Mouse (Mus musculus) midbrain, embryonic 10.5 days (tissue): Measurements from ENCODE around the gene Mecom. TPM values are rescaled to one million over a fixed set of nuclear protein-coding genes. Genes with fewer than 3 reads are reported as not detected.

ENCODE experiments used
- DNase-seq: peaks from one replicate; pipeline ENCODE4 v3.0.0-alpha.2; 2017; ENCODE audit warnings: low spot score
- H3K27ac ChIP-seq: fragments of 300-500 bp; sonication (generic); replicated peaks from 2 replicates; pipeline ENCODE4 v1.5.1; 2016; ENCODE audit warnings: mild to moderate bottlenecking
- H3K27me3 ChIP-seq: fragments of 300-500 bp; sonication (generic); 2 replicates; pipeline ENCODE4 v1.6.1; 2016; ENCODE audit warnings: low read depth, mild to moderate bottlenecking; ENCODE audit not compliant: poor library complexity, severe bottlenecking
- H3K36me3 ChIP-seq: fragments of 300-500 bp; sonication (generic); 2 replicates; pipeline ENCODE4 v1.6.1; 2016; ENCODE audit warnings: mild to moderate bottlenecking, moderate library complexity
- H3K4me1 ChIP-seq: fragments of 300-500 bp; sonication (generic); 2 replicates; pipeline ENCODE4 v1.6.1; 2016
- H3K4me3 ChIP-seq: fragments of 300-500 bp; sonication (generic); 2 replicates; pipeline ENCODE4 v1.5.1; 2016; ENCODE audit warnings: mild to moderate bottlenecking, moderate library complexity
- H3K9me3 ChIP-seq: fragments of 300-500 bp; sonication (generic); replicated peaks from 2 replicates; pipeline ENCODE4 v1.6.1; 2016; ENCODE audit warnings: mild to moderate bottlenecking
- WGBS: fragments of 180-500 bp; shearing (Covaris S2); methylation state at CpG from one replicate; pipeline ENCODE4 v1.1.7; 2016; 5-methylcytosine and 5-hydroxymethylcytosine counted together
- polyA plus RNA-seq: library from polyadenylated mRNA; unstranded; fragments of >200 nt; fragmentation: Nextera tagmentation; extraction: Ambion mirVana; gene quantifications from 2 replicates; pipeline ENCODE4 v1.2.1, GENCODE M21; 2016

Mecom gene
- polyA plus RNA-seq, 1 experiment from 2014 or later: 22.6 TPM

GRCm38 (mm10) chr3:30277569-30277968 lies 270.2 kb downstream of the Mecom start:
- H3K9me3 ChIP-seq: no peaks in the 10 kb centered on the region
- H3K4me3 ChIP-seq: no peak overlapping the region
- H3K4me1 ChIP-seq: no peaks in the 10 kb centered on the region
- no peaks in the 10 kb centered on the region for H3K27me3 ChIP-seq
- DNase-seq: no peak
- no peak overlapping the region for H3K27ac ChIP-seq
- H3K36me3 ChIP-seq: no peaks in the 10 kb centered on the region
- WGBS: 88% methylated on average over 10 of the region's 10 CpGs

- Histone ChIP-seq H3K4me1 (no peaks in the 10 kb centered on the region), H3K27me3 (no peaks in the 10 kb centered on the region), H3K9me3 (no peaks in the 10 kb centered on the region), H3K4me3 (no peak overlapping the region), H3K27ac (no peak overlapping the region), H3K36me3 (no peaks in the 10 kb centered on the region)
- 91% methylated on average over 8 of the region's 8 CpGs for WGBS
- no peak for DNase-seq
Observed at GRCm38 (mm10) chr3:30276099-30276498, 271.7 kb downstream of the Mecom start.

GRCm38 (mm10) chr3:30269253-30269652 lies 278.6 kb downstream of the Mecom start:
- no peaks in the 10 kb centered on the region for H3K36me3 ChIP-seq
- no peak overlapping the region for H3K4me3 ChIP-seq
- no peaks in the 10 kb centered on the region for H3K4me1 ChIP-seq
- no peak overlapping the region for H3K27ac ChIP-seq
- no peaks in the 10 kb centered on the region for H3K9me3 ChIP-seq
- H3K27me3 ChIP-seq: no peaks in the 10 kb centered on the region
- 68% methylated on average over 3 of the region's 3 CpGs for WGBS
- no peak for DNase-seq

GRCm38 (mm10) chr3:30260945-30261344 lies 286.9 kb downstream of the Mecom start:
- H3K9me3 ChIP-seq: no peaks in the 10 kb centered on the region
- no peaks in the 10 kb centered on the region for H3K27me3 ChIP-seq
- H3K27ac ChIP-seq: 0 out of 2 replicates have a peak overlapping the region, but pooled peaks have one; percentile 7
- no peak for DNase-seq
- peaks cover 7% of the 10 kb centered on the region for H3K4me1 ChIP-seq
- 73% methylated on average over 4 of the region's 4 CpGs for WGBS
- no peak overlapping the region for H3K4me3 ChIP-seq
- H3K36me3 ChIP-seq: no peaks in the 10 kb centered on the region

- no peak for DNase-seq
- H3K9me3 ChIP-seq: no peaks in the 10 kb centered on the region
- no peaks in the 10 kb centered on the region for H3K36me3 ChIP-seq
- no peak overlapping the region for H3K27ac ChIP-seq
- no peaks in the 10 kb centered on the region for H3K27me3 ChIP-seq
- WGBS: 77% methylated on average over 10 of the region's 10 CpGs
- no peak overlapping the region for H3K4me3 ChIP-seq
- peaks cover 13% of the 10 kb centered on the region for H3K4me1 ChIP-seq
Observed at GRCm38 (mm10) chr3:30258421-30258820, 289.4 kb downstream of the Mecom start.

- Histone ChIP-seq H3K27me3 (no peaks in the 10 kb centered on the region), H3K4me1 (peaks cover 13% of the 10 kb centered on the region), H3K9me3 (no peaks in the 10 kb centered on the region), H3K4me3 (no peak overlapping the region), H3K27ac (no peak overlapping the region), H3K36me3 (no peaks in the 10 kb centered on the region)
- WGBS: 86% methylated on average over 5 of the region's 5 CpGs
- DNase-seq: no peak
Observed at GRCm38 (mm10) chr3:30257776-30258175, 290.0 kb downstream of the Mecom start.

- H3K9me3 ChIP-seq: no peaks in the 10 kb centered on the region
- WGBS: 81% methylated on average over 7 of the region's 7 CpGs
- H3K27me3 ChIP-seq: no peaks in the 10 kb centered on the region
- H3K36me3 ChIP-seq: no peaks in the 10 kb centered on the region
- peaks cover 13% of the 10 kb centered on the region for H3K4me1 ChIP-seq
- H3K27ac ChIP-seq: no peak overlapping the region
- no peak overlapping the region for H3K4me3 ChIP-seq
- no peak for DNase-seq
Observed at GRCm38 (mm10) chr3:30256896-30257295, 290.9 kb downstream of the Mecom start.

GRCm38 (mm10) chr3:30255828-30256227 lies 292.0 kb downstream of the Mecom start:
- H3K27me3 ChIP-seq: no peaks in the 10 kb centered on the region
- DNase-seq: no peak
- WGBS: 90% methylated on average over 5 of the region's 5 CpGs
- peaks cover 10% of the 10 kb centered on the region for H3K4me1 ChIP-seq
- no peak overlapping the region for H3K4me3 ChIP-seq
- no peak overlapping the region for H3K27ac ChIP-seq
- H3K9me3 ChIP-seq: no peaks in the 10 kb centered on the region
- H3K36me3 ChIP-seq: no peaks in the 10 kb centered on the region

- Histone ChIP-seq H3K27me3 (no peaks in the 10 kb centered on the region), H3K4me3 (no peak overlapping the region), H3K27ac (no peak overlapping the region), H3K36me3 (no peaks in the 10 kb centered on the region), H3K4me1 (peaks cover 9% of the 10 kb centered on the region), H3K9me3 (no peaks in the 10 kb centered on the region)
- DNase-seq: no peak
- WGBS: 69% methylated on average over 7 of the region's 7 CpGs
Observed at GRCm38 (mm10) chr3:30254451-30254850, 293.4 kb downstream of the Mecom start.

GRCm38 (mm10) chr3:30253714-30254113 lies 294.1 kb downstream of the Mecom start:
- DNase-seq: no peak
- H3K4me1 ChIP-seq: peaks cover 9% of the 10 kb centered on the region
- H3K36me3 ChIP-seq: no peaks in the 10 kb centered on the region
- no peaks in the 10 kb centered on the region for H3K9me3 ChIP-seq
- no peaks in the 10 kb centered on the region for H3K27me3 ChIP-seq
- 92% methylated on average over 5 of the region's 5 CpGs for WGBS
- no peak overlapping the region for H3K27ac ChIP-seq
- no peak overlapping the region for H3K4me3 ChIP-seq

- 89% methylated on average over 4 of the region's 4 CpGs for WGBS
- H3K27ac ChIP-seq: no peak overlapping the region
- H3K4me1 ChIP-seq: peaks cover 12% of the 10 kb centered on the region
- DNase-seq: no peak
- no peak overlapping the region for H3K4me3 ChIP-seq
- no peaks in the 10 kb centered on the region for H3K27me3 ChIP-seq
- H3K9me3 ChIP-seq: no peaks in the 10 kb centered on the region
- no peaks in the 10 kb centered on the region for H3K36me3 ChIP-seq
Observed at GRCm38 (mm10) chr3:30248656-30249384, 299.0 kb downstream of the Mecom start.

- H3K36me3 ChIP-seq: no peaks in the 10 kb centered on the region
- H3K4me3 ChIP-seq: no peak overlapping the region
- no peak overlapping the region for H3K27ac ChIP-seq
- 91% methylated on average over 5 of the region's 5 CpGs for WGBS
- H3K4me1 ChIP-seq: peaks cover 14% of the 10 kb centered on the region
- no peaks in the 10 kb centered on the region for H3K9me3 ChIP-seq
- DNase-seq: no peak
- H3K27me3 ChIP-seq: no peaks in the 10 kb centered on the region
Observed at GRCm38 (mm10) chr3:30247256-30247655, 300.6 kb downstream of the Mecom start.

- DNase-seq: no peak
- 90% methylated on average over 12 of the region's 12 CpGs for WGBS
- Histone ChIP-seq H3K27ac (no peak overlapping the region), H3K27me3 (no peaks in the 10 kb centered on the region), H3K4me3 (no peak overlapping the region), H3K4me1 (peaks cover 14% of the 10 kb centered on the region), H3K9me3 (no peaks in the 10 kb centered on the region), H3K36me3 (no peaks in the 10 kb centered on the region)
Observed at GRCm38 (mm10) chr3:30246431-30247041, 301.3 kb downstream of the Mecom start.
